Mouse (Mus musculus) adrenal gland, adult 8-10 months (tissue): ENCODE measurements around the gene Zbtb7b. TPM values are rescaled to one million over a fixed set of nuclear protein-coding genes. Genes with fewer than 3 reads are reported as not detected.

Experiments used
- DNase-seq: peaks from one replicate; pipeline ENCODE4 v3.0.0; 2022
- total RNA-seq, 4 experiments: library from RNA; stranded (reverse); gene quantifications; 2 replicates each; pipeline ENCODE4 v1.2.4; 2022

Zbtb7b gene
- total RNA-seq, 4 experiments from 2014 or later, result 59.9 to 98.9 (median 77.9) TPM

- peak; percentile 98 for DNase-seq
Observed at GRCm38 (mm10) chr3:89418170-89418860, 23.7 kb upstream of the Zbtb7b start, which contains the start of the genes Cks1b and Shc1. Cks1b (minus strand) TSS chr3:89418383. Shc1 (plus strand) TSS chr3:89418443.

- no peak for DNase-seq
Observed at GRCm38 (mm10) chr3:89417840-89418169, 23.2 kb upstream of the Zbtb7b start.

- DNase-seq, result no peak
Observed at GRCm38 (mm10) chr3:89417131-89417530, 22.6 kb upstream of the Zbtb7b start.

- DNase-seq, result no peak
Observed at GRCm38 (mm10) chr3:89416158-89416557, 21.6 kb upstream of the Zbtb7b start.

- peak; percentile 99 for DNase-seq
Observed at GRCm38 (mm10) chr3:89411490-89412393, 17.2 kb upstream of the Zbtb7b start, which contains the start of gene Flad1. Flad1 (minus strand) TSS chr3:89411870.

GRCm38 (mm10) chr3:89410864-89411263, 16.3 kb upstream of the Zbtb7b start:
- no peak for DNase-seq

- no peak for DNase-seq
Observed at GRCm38 (mm10) chr3:89409701-89410100, 15.1 kb upstream of the Zbtb7b start.

GRCm38 (mm10) chr3:89408448-89408847, 13.9 kb upstream of the Zbtb7b start:
- no peak for DNase-seq

- DNase-seq, result no peak
Observed at GRCm38 (mm10) chr3:89406887-89407286, 12.3 kb upstream of the Zbtb7b start.

GRCm38 (mm10) chr3:89402693-89403092, 8.1 kb upstream of the Zbtb7b start, which contains the start of gene Lenep:
Lenep (minus strand) TSS chr3:89402793.
- DNase-seq, result no peak

- no peak for DNase-seq
Observed at GRCm38 (mm10) chr3:89401329-89401728, 6.8 kb upstream of the Zbtb7b start.

GRCm38 (mm10) chr3:89396654-89397005, 2.1 kb upstream of the Zbtb7b start:
- no peak for DNase-seq

GRCm38 (mm10) chr3:89395806-89396653, 1.5 kb upstream of the Zbtb7b start:
- no peak for DNase-seq

- no peak for DNase-seq
Observed at GRCm38 (mm10) chr3:89395419-89395805, 836 bp upstream of the Zbtb7b start.

GRCm38 (mm10) chr3:89394894-89395256, 299 bp upstream of the Zbtb7b start:
- DNase-seq, result peak; percentile 87

GRCm38 (mm10) chr3:89393605-89394004, 971 bp downstream of the Zbtb7b start:
- peak; percentile 99 for DNase-seq

- DNase-seq, result no peak
Observed at GRCm38 (mm10) chr3:89392871-89393311, 1.7 kb downstream of the Zbtb7b start.

GRCm38 (mm10) chr3:89391663-89392511, 2.7 kb downstream of the Zbtb7b start:
- DNase-seq, result peak; percentile 80

GRCm38 (mm10) chr3:89390699-89391662, 3.6 kb downstream of the Zbtb7b start:
- DNase-seq, result no peak

- DNase-seq, result peak; percentile 86
Observed at GRCm38 (mm10) chr3:89390111-89390515, 4.5 kb downstream of the Zbtb7b start.
